ENCODE assay signal across 7 mouse cellular contexts in the genomic region with DNA sequence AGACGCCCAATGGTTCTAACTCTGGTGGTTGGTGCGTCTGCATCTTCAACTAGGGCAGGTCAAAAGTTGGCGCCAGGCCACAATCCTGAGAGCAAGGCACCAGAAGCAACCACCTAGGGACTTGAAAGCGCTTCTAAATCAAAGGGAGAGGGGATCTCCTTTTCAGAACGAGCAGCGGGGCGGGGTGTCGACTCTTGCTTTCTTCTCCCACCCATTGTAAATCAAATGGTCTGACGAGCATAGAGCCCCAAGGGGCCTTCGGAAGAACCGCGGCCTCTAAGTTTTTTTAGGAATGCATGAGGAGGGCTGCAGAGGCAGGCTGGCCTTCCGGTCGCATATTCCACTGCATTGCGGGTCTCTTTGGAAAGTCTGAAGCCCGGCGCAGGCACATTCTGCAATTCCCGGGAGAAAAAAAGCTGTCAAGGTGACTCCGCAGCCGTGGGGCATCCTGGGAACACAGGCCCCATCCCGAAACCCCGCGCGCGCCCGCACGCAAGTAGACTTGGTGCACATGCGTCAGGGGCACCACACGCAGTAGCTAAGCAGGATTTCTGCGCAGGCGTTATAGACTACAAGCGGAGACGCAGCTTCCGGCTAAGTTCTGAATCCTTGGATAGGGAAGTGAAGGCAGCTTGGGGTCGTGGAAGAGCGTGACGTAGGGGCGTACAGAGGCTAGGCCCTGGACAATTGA. TPM values are rescaled to one million over a fixed set of nuclear protein-coding genes. Genes with fewer than 3 reads are reported as not detected.
A peak's percentile ranks its signal among the peaks of the same experiment; 100 is the strongest.
DNase-seq lines count a peak whose midpoint lies in the region; ATAC-seq and TF ChIP-seq lines count a peak whose summit lies in the region.

No protein-coding gene starts in this region.

- no peaks in the 10 kb centered on the region for H3K79me2 ChIP-seq in heart, adult 2 months (replicated peaks; ENCODE audit: control insufficient read depth, insufficient read depth, low read length)

- peak overlapping the region; percentile 70 for H3K4me2 ChIP-seq in embryonic facial prominence, embryonic 11.5 days (ENCODE audit: low read depth, low read length)
- H3K4me2 ChIP-seq in midbrain, embryonic 11.5 days, result peak overlapping the region; percentile 49

- peak overlapping the region; percentile 62 for H3K9ac ChIP-seq in embryonic facial prominence, embryonic 11.5 days (replicated peaks; ENCODE audit: low read length)
- peak overlapping the region; percentile 46 for H3K9ac ChIP-seq in heart, adult 2 months (ENCODE audit: low read depth, low read length)
- H3K9ac ChIP-seq in midbrain, embryonic 11.5 days (ENCODE audit: low read length), result peak overlapping the region; percentile 62

- H3K27me3 ChIP-seq in embryonic facial prominence, embryonic 11.5 days (ENCODE audit: control insufficient read depth, insufficient read depth, low read length), result no peaks in the 10 kb centered on the region
- no peaks in the 10 kb centered on the region for H3K27me3 ChIP-seq in heart, adult 2 months (ENCODE audit: control insufficient read depth, insufficient read depth, low read length)
- H3K27me3 ChIP-seq in limb, embryonic 10.5 days (ENCODE audit: low read depth, poor library complexity, severe bottlenecking), result no peaks in the 10 kb centered on the region
- H3K27me3 ChIP-seq in midbrain, embryonic 11.5 days (ENCODE audit: control insufficient read depth, insufficient read depth, low read length), result no peaks in the 10 kb centered on the region
- no peaks in the 10 kb centered on the region for H3K27me3 ChIP-seq in small intestine, adult 2 months (ENCODE audit: control insufficient read depth, insufficient read depth, low read length)

- H3K4me3 ChIP-seq in embryonic facial prominence, embryonic 11.5 days (ENCODE audit: low read depth, low read length), result peak overlapping the region; percentile 36
- peak overlapping the region; percentile 59 for H3K4me3 ChIP-seq in heart, adult 2 months
- H3K4me3 ChIP-seq in limb, embryonic 10.5 days, result peak overlapping the region; percentile 55
- peak overlapping the region; percentile 34 for H3K4me3 ChIP-seq in midbrain, embryonic 11.5 days (ENCODE audit: low read depth, low read length)
- peak overlapping the region; percentile 69 for H3K4me3 ChIP-seq in small intestine, adult 2 months (ENCODE audit: low read depth, low read length)

- DNase-seq in adrenal gland, postnatal 4 days (ENCODE audit: low spot score in 2 of 2), result peak; percentile 51 to 76
- peak; percentile 89 for DNase-seq in embryonic facial prominence, embryonic 11.5 days (ENCODE audit: low spot score)
- DNase-seq in heart, adult 2 months, result peak; percentile 89 to 92
- peak; percentile 85 for DNase-seq in kidney, adult 18-20 months
- peak; percentile 79 for DNase-seq in limb, embryonic 10.5 days (ENCODE audit: low spot score)
- DNase-seq in midbrain, embryonic 11.5 days (ENCODE audit: low spot score, missing footprints), result peak; percentile 95

- no peaks in the 10 kb centered on the region for H3K36me3 ChIP-seq in embryonic facial prominence, embryonic 11.5 days (replicated peaks; ENCODE audit: control insufficient read depth, insufficient read depth, low read depth, low read length)
- no peaks in the 10 kb centered on the region for H3K36me3 ChIP-seq in heart, adult 2 months (ENCODE audit: control insufficient read depth, insufficient read depth, low read length)
- H3K36me3 ChIP-seq in limb, embryonic 10.5 days, result no peaks in the 10 kb centered on the region
- no peaks in the 10 kb centered on the region for H3K36me3 ChIP-seq in midbrain, embryonic 11.5 days (ENCODE audit: control insufficient read depth, insufficient read depth, low read length)
- no peaks in the 10 kb centered on the region for H3K36me3 ChIP-seq in small intestine, adult 2 months (ENCODE audit: control insufficient read depth, insufficient read depth, low read length)

- peak; percentile 49; the same call in 1 of the 2 replicates for TF ChIP-seq EP300 in heart, adult 2 months (IDR thresholded peaks at IDR 0.05; ENCODE audit: insufficient read depth, low read depth, low read length)

- intact Hi-C loops in heart, adult 2 months (cut with DNase I), result loop anchor here (2.0 to 5.0 kb wide), 4 partner anchors 33 to 166 kb away; a partner anchor contains a TSS

- ATAC-seq in embryonic facial prominence, embryonic 11.5 days (replicated peaks; ENCODE audit: insufficient number of reproducible peaks, low FRiP score, low TSS enrichment, low read depth), result peak; percentile 91
- peak; percentile 95 for ATAC-seq in midbrain, embryonic 11.5 days (ENCODE audit: low FRiP score)

- TF ChIP-seq CTCF in heart, adult 2 months (IDR thresholded peaks at IDR 0.05), result no peak
- no peak for TF ChIP-seq CTCF in small intestine, adult 2 months (IDR thresholded peaks at IDR 0.05; ENCODE audit: extremely low read depth, insufficient read length, insufficient replicate concordance, low read depth, low read length)

- H3K4me1 ChIP-seq in embryonic facial prominence, embryonic 11.5 days (ENCODE audit: control insufficient read depth, insufficient read depth, low read length), result no peaks in the 10 kb centered on the region; the same call in 1 of the 2 replicates
- peaks cover 2% of the 10 kb centered on the region; the same call in 1 of the 2 replicates for H3K4me1 ChIP-seq in heart, adult 2 months (ENCODE audit: control insufficient read depth, insufficient read depth, low read length)
- peaks cover 15% of the 10 kb centered on the region for H3K4me1 ChIP-seq in limb, embryonic 10.5 days
- H3K4me1 ChIP-seq in midbrain, embryonic 11.5 days (ENCODE audit: control insufficient read depth, insufficient read depth, low read length), result peaks cover 8% of the 10 kb centered on the region
- H3K4me1 ChIP-seq in small intestine, adult 2 months (ENCODE audit: control insufficient read depth, insufficient read depth, insufficient read length, low read length), result peaks cover 28% of the 10 kb centered on the region

- 1% methylated on average over 38 of the region's 38 CpGs for WGBS in embryonic facial prominence, embryonic 11.5 days
- 2% methylated on average over 38 of the region's 38 CpGs for whole genome bisulfite sequencing in heart, adult 2 months
- WGBS in limb, embryonic 10.5 days, result 2% methylated on average over 38 of the region's 38 CpGs
- WGBS in midbrain, embryonic 11.5 days, result 1% methylated on average over 38 of the region's 38 CpGs
- WGBS in small intestine, adult 2 months, result 1% methylated on average over 38 of the region's 38 CpGs

- no peaks in the 10 kb centered on the region for H3K9me3 ChIP-seq in embryonic facial prominence, embryonic 11.5 days (replicated peaks; ENCODE audit: control insufficient read depth, low read length)
- H3K9me3 ChIP-seq in limb, embryonic 10.5 days (replicated peaks), result no peaks in the 10 kb centered on the region
- no peaks in the 10 kb centered on the region for H3K9me3 ChIP-seq in midbrain, embryonic 11.5 days (ENCODE audit: control insufficient read depth, low read length)

- peak; percentile 89 for TF ChIP-seq POLR2A in heart, adult 2 months (IDR thresholded peaks at IDR 0.05; ENCODE audit: insufficient read depth, low read depth, low read length)
- peak; percentile 62; the same call in 1 of the 2 replicates for TF ChIP-seq POLR2A in small intestine, adult 2 months (IDR thresholded peaks at IDR 0.05; ENCODE audit: low read depth, low read length)

- H3K27ac ChIP-seq in embryonic facial prominence, embryonic 11.5 days (replicated peaks; ENCODE audit: low read depth, low read length), result no peak overlapping the region
- H3K27ac ChIP-seq in heart, adult 2 months, result peak overlapping the region; percentile 85
- H3K27ac ChIP-seq in limb, embryonic 10.5 days, result peak overlapping the region; percentile 84
- H3K27ac ChIP-seq in midbrain, embryonic 11.5 days (ENCODE audit: low read depth, low read length), result no peak overlapping the region
- peak overlapping the region; percentile 81 for H3K27ac ChIP-seq in small intestine, adult 2 months (ENCODE audit: insufficient read depth, low read depth, low read length)

RNA-seq across cellular contexts. Expression of a gene that starts 3.4 kb away (rescaled TPM):
- 1 to 10 TPM; 1.9 to 2.5 TPM for total RNA-seq in adrenal gland, postnatal 4 days (2021)
- polyA plus RNA-seq in embryonic facial prominence, embryonic 11.5 days (2014; fragmentation: Nextera tagmentation; extraction: Ambion mirVana), result 0.59 and 1.0 TPM in 2 replicates
- 1 to 10 TPM; 1.9 to 2.4 TPM for total RNA-seq in heart, adult 2 months (2021)
- polyA plus RNA-seq in heart, adult 2 months (2012; rRNA removed), result 2.2 TPM in 2 replicates
- polyA plus RNA-seq in limb, embryonic 10.5 days (2016; fragmentation: Nextera tagmentation; extraction: Ambion mirVana), result 0.55 and 0.73 TPM in 2 replicates
- polyA plus RNA-seq in midbrain, embryonic 11.5 days (2014; fragmentation: Nextera tagmentation; extraction: Ambion mirVana), result 0.41 and 0.56 TPM in 2 replicates
- 125 and 228 TPM in 2 replicates for polyA plus RNA-seq in small intestine, adult 2 months (2012; rRNA removed)

RNA-seq across cellular contexts. Expression of a gene that starts 33.6 kb away (rescaled TPM):
- total RNA-seq in adrenal gland, postnatal 4 days (2021), result 100 to 1,000 TPM; 265 to 282 TPM
- 578 and 583 TPM in 2 replicates for polyA plus RNA-seq in embryonic facial prominence, embryonic 11.5 days (2014; fragmentation: Nextera tagmentation; extraction: Ambion mirVana)
- 100 to 1,000 TPM; 197 to 211 TPM for total RNA-seq in heart, adult 2 months (2021)
- 90.5 and 145 TPM in 2 replicates for polyA plus RNA-seq in heart, adult 2 months (2012; rRNA removed)
- 543 and 621 TPM in 2 replicates for polyA plus RNA-seq in limb, embryonic 10.5 days (2016; fragmentation: Nextera tagmentation; extraction: Ambion mirVana)
- polyA plus RNA-seq in midbrain, embryonic 11.5 days (2014; fragmentation: Nextera tagmentation; extraction: Ambion mirVana), result 566 and 602 TPM in 2 replicates
- polyA plus RNA-seq in small intestine, adult 2 months (2012; rRNA removed), result 30.6 and 65.0 TPM in 2 replicates

RNA-seq across cellular contexts. Expression of a gene that starts 56.5 kb away (rescaled TPM):
- 1 to 10 TPM; 9.1 to 9.6 TPM for total RNA-seq in adrenal gland, postnatal 4 days (2021)
- 0.72 and 1.1 TPM in 2 replicates for polyA plus RNA-seq in embryonic facial prominence, embryonic 11.5 days (2014; fragmentation: Nextera tagmentation; extraction: Ambion mirVana)
- total RNA-seq in heart, adult 2 months (2021), result 1 to 10 TPM; 4.3 to 5.0 TPM
- polyA plus RNA-seq in heart, adult 2 months (2012; rRNA removed), result 0.09 and 0.21 TPM in 2 replicates
- 0.14 and 0.30 TPM in 2 replicates for polyA plus RNA-seq in limb, embryonic 10.5 days (2016; fragmentation: Nextera tagmentation; extraction: Ambion mirVana)
- polyA plus RNA-seq in midbrain, embryonic 11.5 days (2014; fragmentation: Nextera tagmentation; extraction: Ambion mirVana), result 1.9 and 2.5 TPM in 2 replicates
- 6.6 and 21.6 TPM in 2 replicates for polyA plus RNA-seq in small intestine, adult 2 months (2012; rRNA removed)

Comparison
In these comparisons a context has a peak if more than half of its experiments do, and no peak if none do; other contexts are left out.
1. H3K27ac ChIP-seq: peak in heart, adult 2 months (single experiment), limb, embryonic 10.5 days (single experiment) and small intestine, adult 2 months (single experiment); none in embryonic facial prominence, embryonic 11.5 days (single experiment) and midbrain, embryonic 11.5 days (single experiment).
2. RNA of a gene that starts 3.4 kb away (polyA plus RNA-seq): 125 to 228 TPM in small intestine, adult 2 months; 2.2 TPM in heart, adult 2 months, 0.55 to 0.73 TPM in limb, embryonic 10.5 days, 0.59 to 1.0 TPM in embryonic facial prominence, embryonic 11.5 days and 0.41 to 0.56 TPM in midbrain, embryonic 11.5 days; every median in the first group is over 10 times any median in the second.
3. Peak in every context shown above with its lines, with median percentiles within 50 percentile points of each other: DNase-seq, H3K4me3 ChIP-seq and H3K9ac ChIP-seq.